Mouse (Mus musculus) left cerebral cortex, postnatal 25 days (tissue): ENCODE measurements at regions not wholly inside any gene's neighbourhood (a gene's known extent, or its start where the extent isn't known, plus 50 kb on each side); places are given as distances from the start of the nearest gene placed in this dataset.

Source experiments
- DNase-seq, 2 experiments: peaks; one replicate each; pipeline ENCODE4 v3.0.0; 2022; ENCODE audit warnings: low spot score in 2 of 2, mixed read lengths in 1 of 2
- intact Hi-C: fragments of 180-260 bp; cut with DNase I; formaldehyde crosslinking; loops from one replicate; pipeline ENCODE4 v1.15.1; 2025

GRCm38 (mm10) chr15:62087755-62088154 is 1164.9 kb upstream of the A1bg start:
- intact Hi-C loops: no loop called here
- DNase-seq: no peak

GRCm38 (mm10) chr15:62086037-62086436 is 1163.2 kb upstream of the A1bg start:
- DNase-seq: no peak
- intact Hi-C loops: no loop called here

GRCm38 (mm10) chr15:62083347-62083746 is 1160.5 kb upstream of the A1bg start:
- DNase-seq: no peak
- intact Hi-C loops: no loop called here

DNA sequence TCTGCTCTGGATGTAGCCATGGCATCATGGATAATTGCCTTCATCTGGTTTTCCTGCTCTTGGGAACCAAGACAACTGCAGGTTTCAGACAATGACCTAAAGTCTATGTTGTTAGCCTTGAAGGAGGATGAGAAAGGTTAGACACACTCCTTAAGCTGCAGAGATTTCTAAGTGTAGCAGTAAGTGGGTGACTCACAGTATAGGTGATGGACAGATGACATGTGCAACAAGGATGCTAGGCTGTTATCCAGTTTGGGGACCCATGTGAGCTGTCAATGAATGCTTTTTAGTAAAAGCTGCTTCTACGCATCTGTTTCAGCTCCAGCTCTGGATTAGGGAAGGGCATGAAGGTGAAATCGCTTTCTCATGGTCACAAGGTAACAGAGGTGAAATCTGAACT is 1159.7 kb upstream of the A1bg start:
- DNase-seq: no peak
- intact Hi-C loops: no loop called here

DNA sequence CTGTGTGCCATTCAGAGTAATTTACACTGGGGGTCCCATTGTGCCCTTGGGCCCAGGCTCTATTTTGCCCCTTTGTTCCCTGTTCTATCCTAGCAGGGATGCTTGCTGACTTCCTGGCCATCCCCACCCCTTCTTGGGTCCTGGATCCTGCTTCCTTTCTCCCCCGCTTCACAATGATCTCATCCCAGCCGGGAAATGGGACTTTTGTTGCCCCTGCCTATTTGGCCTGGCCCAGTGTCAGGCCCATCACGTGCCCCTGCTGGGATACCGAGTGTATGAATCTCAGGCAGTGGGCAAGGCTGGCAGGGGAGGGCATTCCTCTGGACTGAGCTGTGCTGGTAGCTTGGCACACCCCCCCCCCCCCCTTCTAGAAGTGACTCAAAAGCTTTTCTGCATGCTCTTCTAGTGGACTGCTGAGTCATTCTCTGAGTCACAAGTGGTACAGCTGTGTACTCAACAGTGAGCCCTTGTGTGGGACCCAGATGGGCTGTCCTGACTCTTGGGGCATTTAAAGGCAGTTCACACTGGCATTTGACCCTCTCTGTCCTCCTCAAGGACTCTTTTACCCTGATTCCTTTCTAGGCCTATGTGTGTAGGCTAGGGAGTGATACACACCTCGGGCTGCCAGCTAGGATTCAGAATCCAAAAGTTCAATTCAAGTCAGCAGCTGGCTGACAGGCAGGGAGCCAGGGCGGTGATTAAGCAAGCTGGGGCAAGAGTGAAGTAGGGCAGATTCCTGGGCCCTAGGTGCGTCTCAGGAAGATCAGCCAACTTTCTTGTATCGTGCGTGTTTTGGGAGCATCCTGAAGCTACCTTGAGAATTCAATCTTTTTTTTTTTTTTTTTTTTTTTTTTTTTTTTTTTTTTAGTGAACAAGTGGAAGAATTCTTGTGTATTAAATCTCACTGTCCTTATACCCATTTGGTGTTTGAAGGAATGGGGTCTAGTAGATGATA is 1156.6 kb upstream of the A1bg start:
- intact Hi-C loops: no loop called here

DNA sequence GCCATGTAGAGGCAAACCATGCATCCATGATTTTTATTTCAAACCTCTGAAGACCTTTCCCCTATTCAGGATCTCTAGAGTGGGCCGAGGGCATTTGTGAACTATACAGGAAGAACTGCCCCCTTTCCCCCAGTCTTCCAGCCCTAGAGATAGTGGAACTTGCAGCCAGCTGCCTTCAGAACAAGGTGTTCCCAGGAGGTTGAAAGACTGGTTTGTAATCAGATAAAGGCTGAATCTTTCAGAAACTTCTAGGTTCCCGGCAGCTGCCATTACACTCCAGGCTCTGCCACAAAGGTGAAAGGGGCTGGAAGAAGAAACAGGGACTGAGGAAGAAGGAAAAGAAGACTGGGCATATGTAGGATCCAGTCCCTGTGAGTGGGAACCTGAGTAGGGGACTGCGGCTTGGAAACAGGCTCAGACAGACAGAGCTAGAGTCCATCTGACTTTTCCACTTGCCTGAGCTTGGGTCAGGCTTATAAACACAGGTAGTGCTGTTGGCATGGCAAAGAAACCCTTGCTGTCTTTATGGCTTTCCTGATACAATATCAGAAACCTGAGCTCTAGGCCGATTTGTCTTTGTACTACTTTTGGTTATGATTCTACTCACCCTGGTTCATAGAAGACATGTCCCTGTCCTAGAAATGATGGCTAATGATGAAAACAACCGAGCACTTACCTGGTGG is 1153.9 kb upstream of the A1bg start:
- intact Hi-C loops: no loop called here
- DNase-seq: no peak

More for the DNA sequence above, 1156.6 kb upstream of the A1bg start:
- peak; percentile 45 to 78 for DNase-seq

GRCm38 (mm10) chr15:62074735-62075134 is 1151.9 kb upstream of the A1bg start:
- peak in 1 of 2 experiments; percentile 68 for DNase-seq
- intact Hi-C loops: no loop called here

GRCm38 (mm10) chr15:62073595-62073994 is 1150.8 kb upstream of the A1bg start:
- no peak for DNase-seq
- intact Hi-C loops: no loop called here

GRCm38 (mm10) chr15:62071311-62071710 is 1148.5 kb upstream of the A1bg start:
- intact Hi-C loops: no loop called here

GRCm38 (mm10) chr15:62068422-62069160 is 1145.8 kb upstream of the A1bg start:
- intact Hi-C loops: no loop called here
- no peak for DNase-seq

More at GRCm38 (mm10) chr15:62071311-62071710, 1148.5 kb upstream of the A1bg start:
- DNase-seq: no peak

- intact Hi-C loops: no loop called here
- no peak for DNase-seq
Measured at GRCm38 (mm10) chr15:62064399-62064798, 1141.6 kb upstream of the A1bg start.

DNA sequence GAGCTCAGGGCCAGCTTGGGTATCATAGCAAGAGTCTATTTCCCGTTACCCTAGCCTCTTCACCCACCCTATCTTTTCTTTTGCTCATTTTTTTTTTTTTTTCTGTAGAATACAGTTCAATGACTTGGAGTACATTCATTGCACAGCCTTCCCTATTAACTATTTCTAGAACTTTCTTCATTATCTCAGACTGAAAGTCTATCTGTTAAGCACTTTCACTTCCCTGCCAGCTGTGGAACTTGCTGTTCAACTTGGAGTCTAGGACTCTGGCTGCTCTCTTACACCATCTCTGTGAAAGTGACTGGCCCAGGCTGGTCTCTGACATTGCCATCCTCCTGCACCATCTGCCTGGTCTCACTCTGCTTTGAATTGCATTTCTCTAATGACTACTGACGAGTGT is 1134.6 kb upstream of the A1bg start:
- intact Hi-C loops: no loop called here
- no peak for DNase-seq

DNA sequence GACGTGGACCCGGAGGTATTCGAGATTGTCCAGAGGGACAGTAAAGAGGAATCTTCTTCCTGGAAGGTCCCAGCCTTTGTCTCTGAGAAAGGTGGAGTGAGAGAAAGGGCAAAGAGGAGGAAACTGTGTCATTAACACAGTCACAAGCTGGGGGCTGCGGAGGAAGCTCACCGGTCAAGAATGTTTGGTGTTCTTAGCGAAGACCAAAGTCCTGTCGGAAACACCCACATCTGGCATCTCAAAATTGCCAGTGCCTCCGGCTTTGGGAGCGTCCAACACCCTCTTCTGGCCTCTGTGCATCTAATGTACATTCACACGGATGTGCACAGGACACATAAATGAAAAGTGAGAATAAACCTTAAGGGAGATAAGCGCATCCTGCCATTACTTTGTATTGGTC is 1134.1 kb upstream of the A1bg start:
- no peak for DNase-seq
- intact Hi-C loops: no loop called here

- DNase-seq: no peak
- intact Hi-C loops: no loop called here
Measured at GRCm38 (mm10) chr15:62056401-62056800, 1133.6 kb upstream of the A1bg start.

GRCm38 (mm10) chr15:62055011-62055410 is 1132.2 kb upstream of the A1bg start:
- intact Hi-C loops: no loop called here
- DNase-seq: no peak

GRCm38 (mm10) chr15:62053420-62054239 is 1130.8 kb upstream of the A1bg start:
- intact Hi-C loops: no loop called here
- no peak for DNase-seq

DNA sequence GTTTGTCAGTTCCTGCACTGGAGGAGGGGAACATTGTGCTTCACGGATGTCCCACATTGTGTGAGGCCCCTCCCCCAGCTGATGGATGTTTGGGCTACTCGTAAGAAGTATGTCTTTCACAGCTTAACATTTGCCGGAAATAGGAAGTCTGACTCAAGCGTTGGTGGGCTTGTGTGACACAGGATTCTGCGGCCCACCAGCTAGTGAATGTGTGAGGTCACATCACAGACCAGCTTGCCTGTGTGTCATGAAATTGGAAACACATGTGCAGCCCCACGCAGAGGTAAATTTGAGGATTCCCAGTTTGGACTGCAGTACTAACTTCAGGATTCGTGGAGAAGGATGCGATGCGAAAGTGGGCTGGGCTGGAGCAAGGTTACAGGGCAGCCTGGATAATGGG is 1126.6 kb upstream of the A1bg start:
- intact Hi-C loops: no loop called here
- DNase-seq: peak in 1 of 2 experiments; percentile 69

DNA sequence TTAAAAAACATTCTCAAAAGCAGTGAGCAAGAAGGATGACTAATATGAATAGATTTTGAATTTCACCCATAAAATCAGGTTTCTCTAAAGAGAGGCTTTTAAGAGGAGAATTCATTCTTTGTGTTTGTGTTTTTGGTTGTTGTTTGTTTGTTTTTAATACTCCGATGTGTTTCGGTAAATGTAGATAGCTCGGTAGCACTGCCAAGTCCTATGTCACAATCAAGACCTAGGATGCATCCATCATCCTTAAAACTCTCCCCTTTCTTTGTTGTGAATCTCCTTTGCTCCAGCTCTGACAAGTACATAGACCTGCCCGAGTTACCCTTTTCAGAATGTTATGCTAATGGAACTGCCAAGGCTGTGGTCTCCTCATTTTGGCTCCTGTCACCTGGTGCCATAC is 1126.2 kb upstream of the A1bg start:
- intact Hi-C loops: no loop called here

GRCm38 (mm10) chr15:62046276-62046675 is 1123.5 kb upstream of the A1bg start:
- intact Hi-C loops: no loop called here
- DNase-seq: no peak

More for the DNA sequence above, 1126.2 kb upstream of the A1bg start:
- DNase-seq: no peak
